Mouse (Mus musculus) limb, embryonic 12.5 days (tissue): ENCODE data around the gene Slc12a4. TPM values are rescaled to one million over a fixed set of nuclear protein-coding genes. Genes with fewer than 3 reads are reported as not detected.
A peak's percentile ranks its signal among the peaks of the same experiment; 100 is the strongest.
"Not testable (repeated sequence)": the region's sequence is repeated elsewhere in the genome, so short reads cannot be mapped to it uniquely, and the experiment has no call there.

Experiments
- ATAC-seq: fragments of 200-750 bp; cut with Nextera tagmentation; 2 replicates; pipeline ENCODE4 v1.8.0; 2017; ENCODE audit warnings: low read depth, moderate TSS enrichment; ENCODE audit not compliant: insufficient number of reproducible peaks, insufficient read depth, low FRiP score, low TSS enrichment
- H3K27ac ChIP-seq: fragments of 300-500 bp; sonication (generic); 2 replicates; pipeline ENCODE4 v1.5.1; 2016; ENCODE audit warnings: mild to moderate bottlenecking, moderate library complexity
- H3K27me3 ChIP-seq: fragments of 300-500 bp; sonication (generic); 2 replicates; pipeline ENCODE4 v1.6.1; 2016; ENCODE audit warnings: mild to moderate bottlenecking, moderate library complexity
- H3K36me3 ChIP-seq: fragments of 300-500 bp; sonication (generic); 2 replicates; pipeline ENCODE4 v1.6.1; 2016; ENCODE audit warnings: mild to moderate bottlenecking, moderate library complexity
- H3K4me1 ChIP-seq: fragments of 300-500 bp; sonication (generic); replicated peaks from 2 replicates; pipeline ENCODE4 v1.6.1; 2016
- H3K4me2 ChIP-seq: fragments of 300-500 bp; sonication (generic); 2 replicates; pipeline ENCODE4 v1.6.1; 2016; ENCODE audit warnings: mild to moderate bottlenecking, moderate library complexity
- H3K4me3 ChIP-seq: fragments of 300-500 bp; sonication (generic); replicated peaks from 2 replicates; pipeline ENCODE4 v1.5.1; 2016; ENCODE audit warnings: mild to moderate bottlenecking
- H3K9ac ChIP-seq: fragments of 300-500 bp; sonication (generic); replicated peaks from 2 replicates; pipeline ENCODE4 v1.6.1; 2016; ENCODE audit warnings: mild to moderate bottlenecking, moderate library complexity
- H3K9me3 ChIP-seq: fragments of 300-500 bp; sonication (generic); 2 replicates; pipeline ENCODE4 v1.6.1; 2016; ENCODE audit warnings: mild to moderate bottlenecking, moderate library complexity
- WGBS: fragments of 180-500 bp; shearing (Covaris S2); methylation state at CpG from one replicate; pipeline ENCODE4 v1.1.7; 2016; 5-methylcytosine and 5-hydroxymethylcytosine counted together
- polyA plus RNA-seq: library from polyadenylated mRNA; unstranded; fragments of >200 nt; fragmentation: Nextera tagmentation; extraction: Ambion mirVana; gene quantifications from 2 replicates; pipeline ENCODE4 v1.2.1, GENCODE M21; 2016

Gene Slc12a4
- 35.5 and 42.8 TPM in 2 replicates for polyA plus RNA-seq

- WGBS = under 1% methylated on average over 47 of the region's 47 CpGs
- Histone ChIP-seq H3K27me3 (no peaks in the 10 kb centered on the region), H3K4me2 (peak within 1 kb of the TSS; percentile 73), H3K27ac (peak within 1 kb of the TSS; percentile 84), H3K9me3 (no peaks in the 10 kb centered on the region), H3K4me1 (peaks cover 28% of the 10 kb centered on the region), H3K36me3 (no peaks in the 10 kb centered on the region; the same call in 1 of the 2 replicates), H3K9ac (peak within 1 kb of the TSS; percentile 89), H3K4me3 (peak within 1 kb of the TSS; percentile 82)
- ATAC-seq = peak; percentile 83
These were observed at the start of gene Slc12a4 for GRCm38 (mm10) chr8:105965905-105966341. Gene Slc12a4 (minus strand): TSS chr8:105966097.

- not testable (repeated sequence) for H3K9ac ChIP-seq, ATAC-seq
- WGBS = 83% methylated on average over 8 of the region's 8 CpGs
These were observed 46.3 kb upstream of the Slc12a4 start for GRCm38 (mm10) chr8:106012203-106012602.

GRCm38 (mm10) chr8:106011643-106011986 is 45.7 kb upstream of the Slc12a4 start, which contains the start of gene Ddx28:
Gene Ddx28 (minus strand): TSS chr8:106011882.
- peak within 1 kb of the TSS; percentile 93 for H3K9ac ChIP-seq
- H3K4me3 ChIP-seq = peak within 1 kb of the TSS; percentile 93
- peaks cover 28% of the 10 kb centered on the region; the same call in 1 of the 2 replicates for H3K36me3 ChIP-seq
- H3K27me3 ChIP-seq = no peaks in the 10 kb centered on the region
- H3K4me2 ChIP-seq = peak within 1 kb of the TSS; percentile 95
- H3K27ac ChIP-seq = peak within 1 kb of the TSS; percentile 64
- no peaks in the 10 kb centered on the region for H3K9me3 ChIP-seq
- peaks cover 14% of the 10 kb centered on the region for H3K4me1 ChIP-seq
- ATAC-seq = 0 out of 2 replicates have a peak, but pooled peaks have one; percentile 52
- WGBS = 1% methylated on average over 6 of the region's 6 CpGs

More at GRCm38 (mm10) chr8:106012203-106012602, 46.3 kb upstream of the Slc12a4 start:
- peak overlapping the region; percentile 93 for H3K4me3 ChIP-seq
- peaks cover 31% of the 10 kb centered on the region for H3K36me3 ChIP-seq
- H3K4me1 ChIP-seq = peaks cover 14% of the 10 kb centered on the region
- not testable (repeated sequence) for H3K27ac ChIP-seq, H3K27me3 ChIP-seq, H3K9me3 ChIP-seq
- H3K4me2 ChIP-seq = peak overlapping the region; percentile 95

GRCm38 (mm10) chr8:106010748-106011642 is 45.1 kb upstream of the Slc12a4 start:
- 2% methylated on average over 74 of the region's 74 CpGs for WGBS
- H3K4me3 ChIP-seq = peak overlapping the region; percentile 93
- peak overlapping the region; percentile 95 for H3K4me2 ChIP-seq
- H3K9me3 ChIP-seq = no peaks in the 10 kb centered on the region
- peaks cover 14% of the 10 kb centered on the region for H3K4me1 ChIP-seq
- H3K27me3 ChIP-seq = no peaks in the 10 kb centered on the region
- H3K27ac ChIP-seq = peak overlapping the region; percentile 64
- peak overlapping the region; percentile 93 for H3K9ac ChIP-seq
- H3K36me3 ChIP-seq = peaks cover 23% of the 10 kb centered on the region; the same call in 1 of the 2 replicates
- ATAC-seq = peak; percentile 91

GRCm38 (mm10) chr8:106007891-106008290 is 42.0 kb upstream of the Slc12a4 start:
- H3K9ac ChIP-seq, H3K27ac ChIP-seq, H3K27me3 ChIP-seq, ATAC-seq, H3K4me2 ChIP-seq, H3K4me3 ChIP-seq, H3K9me3 ChIP-seq: not testable (repeated sequence)
- peaks cover 17% of the 10 kb centered on the region; the same call in 1 of the 2 replicates for H3K36me3 ChIP-seq
- WGBS = 70% methylated on average over 3 of the region's 3 CpGs
- H3K4me1 ChIP-seq = peaks cover 14% of the 10 kb centered on the region

GRCm38 (mm10) chr8:106007135-106007534 is 41.2 kb upstream of the Slc12a4 start:
- no peaks in the 10 kb centered on the region for H3K27me3 ChIP-seq
- WGBS = 77% methylated on average over 3 of the region's 3 CpGs
- H3K9ac ChIP-seq = no peak overlapping the region
- H3K36me3 ChIP-seq = peaks cover 17% of the 10 kb centered on the region; the same call in 1 of the 2 replicates
- ATAC-seq = no peak
- peaks cover 14% of the 10 kb centered on the region for H3K4me1 ChIP-seq
- no peak overlapping the region for H3K27ac ChIP-seq
- no peaks in the 10 kb centered on the region for H3K9me3 ChIP-seq
- H3K4me3 ChIP-seq = no peak overlapping the region
- H3K4me2 ChIP-seq = no peak overlapping the region

GRCm38 (mm10) chr8:106006413-106006812 is 40.5 kb upstream of the Slc12a4 start:
- WGBS = 87% methylated on average over 4 of the region's 4 CpGs
- Histone ChIP-seq H3K9me3 (no peaks in the 10 kb centered on the region), H3K36me3 (peaks cover 17% of the 10 kb centered on the region; the same call in 1 of the 2 replicates), H3K4me2 (no peak overlapping the region), H3K27ac (no peak overlapping the region), H3K27me3 (no peaks in the 10 kb centered on the region), H3K4me3 (no peak overlapping the region), H3K9ac (no peak overlapping the region), H3K4me1 (peaks cover 11% of the 10 kb centered on the region)
- ATAC-seq = no peak

- Histone ChIP-seq H3K4me2 (no peak within 1 kb of the TSS), H3K27ac (no peak within 1 kb of the TSS)
These were observed 40.0 kb upstream of the Slc12a4 start, which contains the start of gene Dpep2nb for GRCm38 (mm10) chr8:106005875-106006274. Gene Dpep2nb (minus strand): TSS chr8:106005975.

GRCm38 (mm10) chr8:106004538-106005207 is 38.8 kb upstream of the Slc12a4 start:
- WGBS = 82% methylated on average over 8 of the region's 8 CpGs

More at GRCm38 (mm10) chr8:106005875-106006274, 40.0 kb upstream of the Slc12a4 start, which contains the start of gene Dpep2nb:
- ATAC-seq = no peak
- H3K36me3 ChIP-seq = peaks cover 17% of the 10 kb centered on the region; the same call in 1 of the 2 replicates
- H3K9me3 ChIP-seq = no peaks in the 10 kb centered on the region
- H3K4me3 ChIP-seq = no peak within 1 kb of the TSS
- H3K4me1 ChIP-seq = peaks cover 11% of the 10 kb centered on the region
- H3K9ac ChIP-seq = no peak within 1 kb of the TSS
- no peaks in the 10 kb centered on the region for H3K27me3 ChIP-seq
- WGBS = 79% methylated on average over 4 of the region's 4 CpGs

GRCm38 (mm10) chr8:106001908-106002307 is 36.0 kb upstream of the Slc12a4 start:
- ATAC-seq = no peak
- no peaks in the 10 kb centered on the region for H3K9me3 ChIP-seq
- 78% methylated on average over 4 of the region's 4 CpGs for WGBS

More at GRCm38 (mm10) chr8:106004538-106005207, 38.8 kb upstream of the Slc12a4 start:
- H3K27ac ChIP-seq = no peak overlapping the region
- no peaks in the 10 kb centered on the region for H3K9me3 ChIP-seq
- no peak overlapping the region for H3K9ac ChIP-seq
- peaks cover 14% of the 10 kb centered on the region; the same call in 1 of the 2 replicates for H3K36me3 ChIP-seq
- no peak overlapping the region for H3K4me3 ChIP-seq
- H3K4me1 ChIP-seq = no peaks in the 10 kb centered on the region; the same call in 1 of the 2 replicates
- H3K27me3 ChIP-seq = no peaks in the 10 kb centered on the region
- ATAC-seq = no peak
- no peak overlapping the region for H3K4me2 ChIP-seq

GRCm38 (mm10) chr8:105998971-105999370 is 33.1 kb upstream of the Slc12a4 start:
- Histone ChIP-seq H3K4me1 (no peaks in the 10 kb centered on the region), H3K4me3 (no peak overlapping the region), H3K27ac (no peak overlapping the region), H3K36me3 (no peaks in the 10 kb centered on the region), H3K9me3 (no peaks in the 10 kb centered on the region), H3K4me2 (no peak overlapping the region), H3K27me3 (no peaks in the 10 kb centered on the region), H3K9ac (no peak overlapping the region)
- ATAC-seq = no peak
- WGBS = 86% methylated on average over 2 of the region's 2 CpGs

More at GRCm38 (mm10) chr8:106001908-106002307, 36.0 kb upstream of the Slc12a4 start:
- Histone ChIP-seq H3K4me1 (no peaks in the 10 kb centered on the region), H3K27ac (no peak overlapping the region), H3K36me3 (no peaks in the 10 kb centered on the region), H3K4me2 (no peak overlapping the region), H3K27me3 (no peaks in the 10 kb centered on the region), H3K4me3 (no peak overlapping the region), H3K9ac (no peak overlapping the region)
